Mouse (Mus musculus) heart, embryonic 10.5 days (tissue): Measurements from ENCODE around the gene Hoxd3. TPM values are rescaled to one million over a fixed set of nuclear protein-coding genes. Genes with fewer than 3 reads are reported as not detected.

Experiments used
- DNase-seq: peaks from one replicate; pipeline ENCODE4 v3.0.0-alpha.2; 2017; ENCODE audit warnings: low spot score
- H3K27ac ChIP-seq: fragments of 300-500 bp; sonication (generic); 2 replicates; pipeline ENCODE4 v1.5.1; 2016; ENCODE audit warnings: mild to moderate bottlenecking
- H3K27me3 ChIP-seq: fragments of 300-500 bp; sonication (generic); 2 replicates; pipeline ENCODE4 v1.6.1; 2016; ENCODE audit warnings: mild to moderate bottlenecking; ENCODE audit not compliant: poor library complexity, insufficient read depth, severe bottlenecking
- H3K36me3 ChIP-seq: fragments of 300-500 bp; sonication (generic); 2 replicates; pipeline ENCODE4 v1.6.1; 2016; ENCODE audit warnings: mild to moderate bottlenecking, moderate library complexity
- H3K4me1 ChIP-seq: fragments of 300-500 bp; sonication (generic); 2 replicates; pipeline ENCODE4 v1.6.1; 2016; ENCODE audit warnings: mild to moderate bottlenecking
- H3K4me3 ChIP-seq: fragments of 300-500 bp; sonication (generic); 2 replicates; pipeline ENCODE4 v1.5.1; 2016; ENCODE audit warnings: mild to moderate bottlenecking, moderate library complexity
- H3K9me3 ChIP-seq: fragments of 300-500 bp; sonication (generic); 2 replicates; pipeline ENCODE4 v1.6.1; 2016; ENCODE audit warnings: mild to moderate bottlenecking, moderate library complexity
- WGBS: fragments of 180-500 bp; shearing (Covaris S2); methylation state at CpG from one replicate; pipeline ENCODE4 v1.1.7; 2016; 5-methylcytosine and 5-hydroxymethylcytosine counted together
- polyA plus RNA-seq: library from polyadenylated mRNA; unstranded; fragments of >200 nt; fragmentation: Nextera tagmentation; extraction: Ambion mirVana; gene quantifications from 2 replicates; pipeline ENCODE4 v1.2.1, GENCODE M21; 2016

Gene Hoxd3
- polyA plus RNA-seq, 1 experiment from 2014 or later, result 2.9 TPM

GRCm38 (mm10) chr2:74691995-74692807, 19.5 kb upstream of the Hoxd3 start:
- Histone ChIP-seq H3K36me3 (no peaks in the 10 kb centered on the region), H3K27ac (no peak overlapping the region), H3K9me3 (no peaks in the 10 kb centered on the region), H3K27me3 (peaks cover 98% of the 10 kb centered on the region), H3K4me3 (peak overlapping the region; percentile 49), H3K4me1 (peaks cover 14% of the 10 kb centered on the region; the same call in 1 of the 2 replicates)
- DNase-seq, result no peak
- 5% methylated on average over 35 of the region's 35 CpGs for WGBS

GRCm38 (mm10) chr2:74692808-74693431, 18.8 kb upstream of the Hoxd3 start:
- Histone ChIP-seq H3K4me3 (peak overlapping the region; percentile 49; the same call in 1 of the 2 replicates), H3K4me1 (peaks cover 16% of the 10 kb centered on the region), H3K27me3 (peaks cover 98% of the 10 kb centered on the region), H3K9me3 (no peaks in the 10 kb centered on the region), H3K27ac (no peak overlapping the region), H3K36me3 (no peaks in the 10 kb centered on the region)
- 1% methylated on average over 20 of the region's 20 CpGs for WGBS
- no peak for DNase-seq

- H3K27me3 ChIP-seq, result peaks cover 98% of the 10 kb centered on the region
- no peak for DNase-seq
- no peak overlapping the region for H3K4me3 ChIP-seq
- no peaks in the 10 kb centered on the region for H3K36me3 ChIP-seq
- H3K9me3 ChIP-seq, result no peaks in the 10 kb centered on the region
- no peak overlapping the region for H3K27ac ChIP-seq
- 8% methylated on average over 4 of the region's 4 CpGs for WGBS
- H3K4me1 ChIP-seq, result peaks cover 21% of the 10 kb centered on the region
Measured at GRCm38 (mm10) chr2:74693432-74693827, 18.3 kb upstream of the Hoxd3 start.

GRCm38 (mm10) chr2:74694066-74694465, 17.7 kb upstream of the Hoxd3 start:
- Histone ChIP-seq H3K9me3 (no peaks in the 10 kb centered on the region), H3K4me3 (no peak overlapping the region), H3K4me1 (peaks cover 22% of the 10 kb centered on the region), H3K27ac (no peak overlapping the region), H3K36me3 (no peaks in the 10 kb centered on the region), H3K27me3 (peaks cover 98% of the 10 kb centered on the region)
- peak; percentile 75 for DNase-seq
- WGBS, result 2% methylated on average over 16 of the region's 16 CpGs

- Histone ChIP-seq H3K4me3 (no peak overlapping the region), H3K27ac (no peak overlapping the region)
- 4% methylated on average over 1 of the region's 1 CpGs for WGBS
Measured at GRCm38 (mm10) chr2:74695383-74695782, 16.3 kb upstream of the Hoxd3 start.

GRCm38 (mm10) chr2:74695813-74696430, 15.8 kb upstream of the Hoxd3 start:
- no peak for DNase-seq
- WGBS, result 4% methylated on average over 7 of the region's 7 CpGs
- Histone ChIP-seq H3K27me3 (peaks cover 100% of the 10 kb centered on the region), H3K4me3 (no peak overlapping the region), H3K4me1 (peaks cover 22% of the 10 kb centered on the region), H3K9me3 (no peaks in the 10 kb centered on the region), H3K36me3 (no peaks in the 10 kb centered on the region), H3K27ac (no peak overlapping the region)

More at GRCm38 (mm10) chr2:74695383-74695782, 16.3 kb upstream of the Hoxd3 start:
- Histone ChIP-seq H3K36me3 (no peaks in the 10 kb centered on the region), H3K27me3 (peaks cover 100% of the 10 kb centered on the region), H3K4me1 (peaks cover 22% of the 10 kb centered on the region), H3K9me3 (no peaks in the 10 kb centered on the region)
- peak; percentile 74 for DNase-seq

- no peak overlapping the region for H3K27ac ChIP-seq
Measured at GRCm38 (mm10) chr2:74696442-74697335, 15.0 kb upstream of the Hoxd3 start.

GRCm38 (mm10) chr2:74697567-74698121, 14.1 kb upstream of the Hoxd3 start, which contains the start of gene Hoxd9:
TSS of gene Hoxd9 (plus strand) at chr2:74697727.
- H3K27ac ChIP-seq, result peak within 1 kb of the TSS; percentile 17; the same call in 1 of the 2 replicates
- no peaks in the 10 kb centered on the region for H3K9me3 ChIP-seq
- peak; percentile 77 for DNase-seq
- H3K4me3 ChIP-seq, result peak within 1 kb of the TSS; percentile 60
- under 1% methylated on average over 43 of the region's 43 CpGs for WGBS
- H3K27me3 ChIP-seq, result peaks cover 100% of the 10 kb centered on the region
- H3K4me1 ChIP-seq, result peaks cover 13% of the 10 kb centered on the region
- H3K36me3 ChIP-seq, result no peaks in the 10 kb centered on the region

More at GRCm38 (mm10) chr2:74696442-74697335, 15.0 kb upstream of the Hoxd3 start:
- 1% methylated on average over 34 of the region's 34 CpGs for WGBS
- Histone ChIP-seq H3K4me1 (peaks cover 14% of the 10 kb centered on the region), H3K27me3 (peaks cover 100% of the 10 kb centered on the region), H3K36me3 (no peaks in the 10 kb centered on the region), H3K4me3 (no peak overlapping the region), H3K9me3 (no peaks in the 10 kb centered on the region)
- DNase-seq, result peak; percentile 74

- Histone ChIP-seq H3K4me3 (peak overlapping the region; percentile 60), H3K9me3 (no peaks in the 10 kb centered on the region), H3K36me3 (no peaks in the 10 kb centered on the region), H3K4me1 (peaks cover 13% of the 10 kb centered on the region), H3K27me3 (peaks cover 100% of the 10 kb centered on the region), H3K27ac (peak overlapping the region; percentile 17; the same call in 1 of the 2 replicates)
- under 1% methylated on average over 84 of the region's 86 CpGs for WGBS
- DNase-seq, result no peak
Measured at GRCm38 (mm10) chr2:74698201-74699052, 13.3 kb upstream of the Hoxd3 start.

GRCm38 (mm10) chr2:74699053-74699430, 12.7 kb upstream of the Hoxd3 start:
- Histone ChIP-seq H3K9me3 (no peaks in the 10 kb centered on the region), H3K4me1 (peaks cover 13% of the 10 kb centered on the region), H3K4me3 (0 out of 2 replicates have a peak overlapping the region, but pooled peaks have one; percentile 60), H3K36me3 (no peaks in the 10 kb centered on the region), H3K27ac (no peak overlapping the region), H3K27me3 (peaks cover 100% of the 10 kb centered on the region)
- WGBS, result 2% methylated on average over 17 of the region's 17 CpGs
- no peak for DNase-seq
